21 mouse cellular contexts compared by ENCODE assay signal in the genomic region with DNA sequence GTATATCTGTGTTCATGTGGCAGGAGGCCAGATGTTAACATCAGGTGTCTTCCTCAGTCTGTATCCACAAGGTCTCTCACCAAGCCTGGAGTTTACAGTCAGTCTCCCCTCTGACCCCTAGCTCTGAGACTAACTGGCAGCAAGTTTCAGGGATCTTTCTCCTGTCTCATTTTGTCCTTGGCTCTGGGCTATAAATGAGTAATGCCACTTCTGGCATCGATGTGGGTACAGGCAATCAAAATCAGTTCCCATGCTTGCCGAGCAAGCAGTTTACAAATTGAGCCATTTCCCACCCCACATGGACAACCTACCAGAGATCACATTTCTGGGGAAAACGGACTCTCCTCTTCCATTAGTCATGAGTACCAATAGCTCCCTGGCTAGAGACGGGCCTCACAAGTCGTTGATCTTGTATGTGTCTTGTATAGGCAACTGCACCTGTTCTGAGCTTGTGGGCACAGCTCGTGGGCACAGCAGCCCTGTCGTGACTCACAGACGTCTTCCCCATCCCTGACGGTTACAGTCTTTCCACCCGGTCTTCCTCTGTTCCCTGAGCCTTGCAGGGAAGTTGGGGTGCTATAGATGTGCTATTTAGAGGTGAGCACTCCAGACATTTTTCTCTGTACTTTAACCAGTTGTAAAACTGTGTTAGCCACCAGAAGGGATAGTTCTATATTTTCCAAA. TPM values are rescaled to one million over a fixed set of nuclear protein-coding genes. Genes with fewer than 3 reads are reported as not detected.
A peak's percentile ranks its signal among the peaks of the same experiment; 100 is the strongest.
DNase-seq lines count a peak whose midpoint lies in the region; ATAC-seq and TF ChIP-seq lines count a peak whose summit lies in the region.
"Had no signal": no experiment of that assay in that cellular context is flagged by ENCODE, and none has a peak within 500 bp of the region (broad histone marks: within the 10 kb centered on the region; RNA-seq: fewer than 3 reads in every experiment).

No protein-coding gene starts in this region.

- 55% methylated on average over 10 of the region's 10 CpGs for WGBS in kidney, embryonic 15.5 days
- WGBS in kidney, embryonic 14.5 days = 64% methylated on average over 10 of the region's 10 CpGs
- WGBS in olfactory bulb, adult 2 months = 33% methylated on average over 10 of the region's 10 CpGs

- H3K9me3 ChIP-seq in kidney, embryonic 15.5 days (replicated peaks) = no peaks in the 10 kb centered on the region
- no peaks in the 10 kb centered on the region for H3K9me3 ChIP-seq in kidney, embryonic 14.5 days (ENCODE audit: control insufficient read depth, low read length)
- H3K9me3 ChIP-seq: forebrain, embryonic 15.5 days; G1E; intestine, embryonic 15.5 days; midbrain, embryonic 13.5 days had no signal

- H3K9ac ChIP-seq in kidney, embryonic 15.5 days = no peak overlapping the region
- H3K9ac ChIP-seq in kidney, embryonic 14.5 days (ENCODE audit: low read depth, low read length) = no peak overlapping the region
- H3K9ac ChIP-seq: forebrain, embryonic 15.5 days; hindbrain, embryonic 14.5 days; intestine, embryonic 15.5 days; midbrain, embryonic 13.5 days had no signal

- ATAC-seq in kidney, embryonic 15.5 days (replicated peaks; ENCODE audit: low FRiP score) = no peak
- no peak for ATAC-seq in kidney, embryonic 14.5 days (ENCODE audit: low FRiP score, low TSS enrichment)
- ATAC-seq: activated CD4-positive, CD25-positive, alpha-beta regulatory T cell, adult 4 months; forebrain, embryonic 15.5 days; intestine, embryonic 15.5 days; midbrain, embryonic 13.5 days had no signal

- no peak for TF ChIP-seq CTCF in olfactory bulb, adult 2 months (IDR thresholded peaks at IDR 0.05; ENCODE audit: insufficient read depth, low read depth, low read length)

- DNase-seq in adrenal gland, adult 2 months = peak; percentile 57
- no peak for DNase-seq in adrenal gland, postnatal 25 days
- DNase-seq in right cerebral cortex, adult 18-20 months = peak; percentile 57
- no peak for DNase-seq in right cerebral cortex, postnatal 14 days
- DNase-seq in heart, postnatal 25 days (ENCODE audit: low spot score) = no peak
- DNase-seq: cerebellum, adult 11-12 months; gastrocnemius, postnatal 36 days; heart, postnatal 10 days; lung, postnatal 14 days; retina, postnatal 1 day; thymus, postnatal 14 days had no signal

- H3K27me3 ChIP-seq in kidney, embryonic 15.5 days = no peaks in the 10 kb centered on the region
- H3K27me3 ChIP-seq in kidney, embryonic 14.5 days (ENCODE audit: control insufficient read depth, insufficient read depth, low read length) = no peaks in the 10 kb centered on the region
- H3K27me3 ChIP-seq: forebrain, embryonic 15.5 days; intestine, embryonic 15.5 days; midbrain, embryonic 13.5 days had no signal

- TF ChIP-seq POLR2A in olfactory bulb, adult 2 months (IDR thresholded peaks at IDR 0.05; ENCODE audit: insufficient read depth, low read depth, low read length) = no peak

- H3K4me1 ChIP-seq in kidney, embryonic 15.5 days = peaks cover 31% of the 10 kb centered on the region
- H3K4me1 ChIP-seq in kidney, embryonic 14.5 days (ENCODE audit: control insufficient read depth, insufficient read depth, low read length) = peaks cover 8% of the 10 kb centered on the region; the same call in 1 of the 2 replicates
- peaks cover 23% of the 10 kb centered on the region for H3K4me1 ChIP-seq in olfactory bulb, adult 2 months (ENCODE audit: control insufficient read depth, insufficient read depth, low read length)

- H3K27ac ChIP-seq in kidney, embryonic 15.5 days = 0 out of 2 replicates have a peak overlapping the region, but pooled peaks have one; percentile 3
- no peak overlapping the region for H3K27ac ChIP-seq in kidney, embryonic 14.5 days (ENCODE audit: low read depth, low read length)
- peak overlapping the region; percentile 43 for H3K27ac ChIP-seq in olfactory bulb, adult 2 months (ENCODE audit: insufficient read depth, low read depth, low read length)
- H3K27ac ChIP-seq: forebrain, embryonic 15.5 days; hindbrain, embryonic 14.5 days; intestine, embryonic 15.5 days; midbrain, embryonic 13.5 days had no signal

- H3K4me3 ChIP-seq in kidney, embryonic 15.5 days (replicated peaks) = no peak overlapping the region
- H3K4me3 ChIP-seq in kidney, embryonic 14.5 days (ENCODE audit: low read length) = no peak overlapping the region
- H3K4me3 ChIP-seq in olfactory bulb, adult 2 months (ENCODE audit: insufficient read depth, low read depth, low read length) = no peak overlapping the region
- H3K4me3 ChIP-seq: forebrain, embryonic 15.5 days; intestine, embryonic 15.5 days; midbrain, embryonic 13.5 days had no signal

- no peaks in the 10 kb centered on the region for H3K36me3 ChIP-seq in kidney, embryonic 15.5 days
- H3K36me3 ChIP-seq in kidney, embryonic 14.5 days (ENCODE audit: control insufficient read depth, insufficient read depth, low read length) = no peaks in the 10 kb centered on the region
- H3K36me3 ChIP-seq: forebrain, embryonic 15.5 days; G1E; intestine, embryonic 15.5 days; midbrain, embryonic 13.5 days had no signal

- intact Hi-C loops in heart, postnatal 25 days (cut with DNase I) = no loop called here

- H3K4me2 ChIP-seq in kidney, embryonic 15.5 days = no peak overlapping the region
- H3K4me2 ChIP-seq in kidney, embryonic 14.5 days (replicated peaks; ENCODE audit: low read depth, low read length) = no peak overlapping the region
- H3K4me2 ChIP-seq: forebrain, embryonic 15.5 days; hindbrain, embryonic 14.5 days; intestine, embryonic 15.5 days; liver, embryonic 11.5 days; midbrain, embryonic 13.5 days had no signal

RNA-seq across cellular contexts. Expression of a gene that starts 43.8 kb away (rescaled TPM):
- 10 to 100 TPM; 24.6 to 35.2 TPM for total RNA-seq in adrenal gland, adult 2 months (2021)
- 14.7 and 15.4 TPM in 2 replicates for polyA plus RNA-seq in adrenal gland, adult 2 months (2012; rRNA removed)
- 27.7 and 33.6 TPM in 2 replicates for total RNA-seq in adrenal gland, postnatal 25 days (2021)
- polyA plus RNA-seq in kidney, embryonic 15.5 days (2015; fragmentation: Nextera tagmentation; extraction: Ambion mirVana) = 53.5 and 57.1 TPM in 2 replicates
- polyA plus RNA-seq in kidney, embryonic 14.5 days (2014; fragmentation: Nextera tagmentation; extraction: Ambion mirVana) = 24.3 and 55.7 TPM in 2 replicates
- not detected in 2 replicates for polyA plus RNA-seq in olfactory bulb, adult 2 months (2012; ENCODE audit: insufficient read depth, insufficient read length, low replicate concordance, missing spikeins)
- total RNA-seq in heart, postnatal 25 days (2021) = 10 to 100 TPM; 15.1 to 17.3 TPM
- polyA plus RNA-seq: activated CD4-positive, CD25-positive, alpha-beta regulatory T cell, adult 4 months; G1E had no signal

Comparison
In these comparisons a context has a peak if more than half of its experiments do, and no peak if none do; other contexts are left out.
1. DNase-seq: peak in adrenal gland, adult 2 months (single experiment) and right cerebral cortex, adult 18-20 months (single experiment); none in adrenal gland, postnatal 25 days (single experiment), right cerebral cortex, postnatal 14 days (single experiment) and heart, postnatal 25 days (single experiment).